Mouse (Mus musculus) forebrain, postnatal 0 days (tissue): ENCODE measurements at regions not wholly inside any gene's neighbourhood (a gene's known extent, or its start where the extent isn't known, plus 50 kb on each side); places are given as distances from the start of the nearest gene placed in this dataset.

Source experiments
- ATAC-seq: fragments of 200-750 bp; cut with Nextera tagmentation; 2 replicates; pipeline ENCODE4 v1.8.0; 2017; ENCODE audit warnings: mild to moderate bottlenecking, moderate library complexity
- DNase-seq: peaks from one replicate; pipeline ENCODE4 v3.0.0-alpha.2; 2015
- H3K27ac ChIP-seq: fragments of 300-500 bp; sonication (generic); 2 replicates; pipeline ENCODE4 v1.5.1; 2014; ENCODE audit warnings: low read depth, mild to moderate bottlenecking, antibody characterized with exemption, low read length, moderate library complexity, mixed read lengths
- H3K27me3 ChIP-seq: fragments of 300-500 bp; sonication (generic); 2 replicates; pipeline ENCODE4 v1.6.1; 2014; ENCODE audit warnings: mild to moderate bottlenecking, low read length, mixed read lengths; ENCODE audit not compliant: insufficient read depth
- H3K36me3 ChIP-seq: fragments of 300-500 bp; sonication (generic); 2 replicates; pipeline ENCODE4 v1.6.1; 2014; ENCODE audit warnings: mild to moderate bottlenecking, moderate library complexity; ENCODE audit not compliant: insufficient read depth
- H3K4me1 ChIP-seq: fragments of 300-500 bp; sonication (generic); 2 replicates; pipeline ENCODE4 v1.6.1; 2014; ENCODE audit warnings: antibody characterized with exemption; ENCODE audit not compliant: insufficient read depth
- H3K4me2 ChIP-seq: fragments of 300-500 bp; sonication (generic); 2 replicates; pipeline ENCODE4 v1.6.1; 2014; ENCODE audit warnings: low read depth, mild to moderate bottlenecking, moderate library complexity
- H3K4me3 ChIP-seq: fragments of 300-500 bp; sonication (generic); 2 replicates; pipeline ENCODE4 v1.5.1; 2014; ENCODE audit warnings: low read depth, low read length, mixed read lengths
- H3K9ac ChIP-seq: fragments of 300-500 bp; sonication (generic); 2 replicates; pipeline ENCODE4 v1.6.1; 2014; ENCODE audit warnings: mild to moderate bottlenecking
- H3K9me3 ChIP-seq: fragments of 300-500 bp; sonication (generic); 2 replicates; pipeline ENCODE4 v1.6.1; 2016; ENCODE audit warnings: low read length
- CTCF ChIP-seq: sonication (generic); IDR thresholded peaks from 2 replicates; pipeline ENCODE4 v1.5.1; 2016; ENCODE audit warnings: antibody characterized with exemption, control low read depth, low read depth
- WGBS: fragments of 180-500 bp; shearing (Covaris S2); extraction: QIAGEN DNeasy Blood & Tissue Kit; methylation state at CpG from one replicate; pipeline ENCODE4 v1.1.7; 2014; 5-methylcytosine and 5-hydroxymethylcytosine counted together

DNA sequence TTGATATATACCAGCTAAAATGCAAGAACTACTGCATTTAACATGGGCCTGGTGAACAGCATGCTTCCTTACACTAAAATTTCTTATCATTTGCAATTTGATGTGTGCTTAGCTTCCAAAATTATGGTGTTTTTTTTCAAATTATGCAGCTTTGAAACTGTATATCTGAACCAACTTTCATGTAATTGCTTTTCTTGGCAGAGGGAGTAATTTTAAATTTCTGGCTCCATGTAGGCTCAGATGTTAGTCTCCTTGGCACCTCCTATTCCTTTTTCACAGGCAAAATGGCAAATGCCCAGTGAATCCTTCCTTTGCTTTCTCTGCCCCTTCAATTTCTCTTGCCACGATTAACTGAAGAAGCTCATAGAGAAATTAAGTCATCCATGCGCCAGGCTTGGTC lies 61.1 kb upstream of the Tmtc1 start:
- H3K36me3 ChIP-seq = no peaks in the 10 kb centered on the region
- WGBS = 68% methylated on average over 2 of the region's 2 CpGs
- no peaks in the 10 kb centered on the region for H3K9me3 ChIP-seq
- peaks cover 13% of the 10 kb centered on the region; the same call in 1 of the 2 replicates for H3K4me1 ChIP-seq
- H3K27me3 ChIP-seq = no peaks in the 10 kb centered on the region
- ATAC-seq (peak; percentile 72), DNase-seq (peak; percentile 64)
- TF ChIP-seq CTCF = no peak
- H3K9ac ChIP-seq = no peak overlapping the region
- no peak overlapping the region for H3K4me3 ChIP-seq
- no peak overlapping the region for H3K4me2 ChIP-seq
- H3K27ac ChIP-seq = peak overlapping the region; percentile 76

DNA sequence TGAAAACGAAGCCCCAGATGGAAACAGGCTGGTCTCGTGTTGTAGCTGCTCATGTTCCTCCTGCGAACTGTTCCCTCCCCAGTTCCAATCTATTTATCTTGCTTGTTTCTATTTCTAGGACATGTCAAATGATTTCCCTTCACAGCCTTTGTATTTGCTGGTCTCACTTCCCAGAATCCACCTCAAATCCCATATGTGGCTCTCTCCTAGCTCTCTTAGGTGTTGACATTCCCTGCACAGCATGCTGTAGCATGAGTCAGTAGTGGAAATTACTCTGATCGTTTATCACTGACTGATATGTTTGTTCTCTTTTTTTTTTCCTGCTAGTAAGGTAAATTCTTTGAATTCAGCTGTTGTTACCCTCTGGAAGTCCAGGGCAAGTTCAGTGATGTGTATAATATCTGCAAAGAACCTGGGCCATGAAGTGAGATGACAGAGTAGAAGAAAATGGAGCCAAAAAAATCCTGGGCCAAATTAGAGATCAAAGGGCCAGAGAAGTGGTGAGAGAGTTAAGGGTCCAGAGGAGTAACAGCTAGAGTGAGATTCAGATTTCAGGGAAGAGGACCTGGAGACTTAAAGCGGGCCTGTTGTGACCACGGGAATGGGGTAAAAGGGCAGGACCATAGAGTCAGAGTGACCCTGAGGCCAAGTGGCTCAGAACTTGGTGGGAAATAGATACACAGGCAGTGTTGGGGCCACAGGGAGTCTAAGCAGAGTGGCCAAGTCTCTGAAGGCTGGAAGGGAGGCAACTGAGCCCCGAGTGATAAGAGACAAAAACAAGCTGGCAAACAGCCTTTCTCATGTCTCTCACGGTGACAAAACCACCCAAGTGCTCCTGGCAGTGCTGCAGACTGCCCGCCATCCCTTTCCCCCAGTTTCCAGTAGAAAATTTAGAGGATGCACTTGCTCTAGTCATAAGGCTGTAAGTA lies 56.3 kb upstream of the Tmtc1 start:
- Histone ChIP-seq H3K9ac (no peak overlapping the region), H3K27ac (no peak overlapping the region), H3K4me1 (peaks cover 12% of the 10 kb centered on the region; the same call in 1 of the 2 replicates), H3K4me2 (no peak overlapping the region), H3K27me3 (no peaks in the 10 kb centered on the region), H3K4me3 (no peak overlapping the region), H3K9me3 (no peaks in the 10 kb centered on the region), H3K36me3 (no peaks in the 10 kb centered on the region)
- WGBS = 59% methylated on average over 9 of the region's 9 CpGs
- ATAC-seq (peak; percentile 32; the same call in 1 of the 2 replicates), DNase-seq (no peak)
- TF ChIP-seq CTCF = no peak
